Mouse (Mus musculus) fat pad, adult 2 months (tissue): ENCODE measurements around the gene Hmga1.

Experiments used
- DNase-seq: peaks from one replicate; pipeline ENCODE4 v3.0.0-alpha.2; 2011; ENCODE audit warnings: low read depth, low spot score; ENCODE audit errors: extremely low read depth

The Hmga1 gene

GRCm38 (mm10) chr17:27528030-27528429, 28.3 kb upstream of the Hmga1 start:
- no peak for DNase-seq

GRCm38 (mm10) chr17:27528767-27529166, 27.5 kb upstream of the Hmga1 start:
- DNase-seq: no peak

GRCm38 (mm10) chr17:27532095-27532494, 24.2 kb upstream of the Hmga1 start:
- no peak for DNase-seq

- no peak for DNase-seq
Measured at GRCm38 (mm10) chr17:27533354-27533753, 22.9 kb upstream of the Hmga1 start.

GRCm38 (mm10) chr17:27534718-27535117, 21.6 kb upstream of the Hmga1 start:
- DNase-seq: no peak

GRCm38 (mm10) chr17:27541261-27541660, 15.0 kb upstream of the Hmga1 start:
- DNase-seq: no peak

- no peak for DNase-seq
Measured at GRCm38 (mm10) chr17:27541984-27542383, 14.3 kb upstream of the Hmga1 start.

GRCm38 (mm10) chr17:27544551-27544950, 11.7 kb upstream of the Hmga1 start:
- no peak for DNase-seq

- no peak for DNase-seq
Measured at GRCm38 (mm10) chr17:27545991-27546390, 10.3 kb upstream of the Hmga1 start.

- DNase-seq: no peak
Measured at GRCm38 (mm10) chr17:27546574-27547085, 9.7 kb upstream of the Hmga1 start.

- DNase-seq: no peak
Measured at GRCm38 (mm10) chr17:27547253-27547868, 8.9 kb upstream of the Hmga1 start.

- no peak for DNase-seq
Measured at GRCm38 (mm10) chr17:27549234-27549633, 7.1 kb upstream of the Hmga1 start.

GRCm38 (mm10) chr17:27551393-27551940, 4.8 kb upstream of the Hmga1 start:
- DNase-seq: peak; percentile 61

GRCm38 (mm10) chr17:27552215-27553201, 3.8 kb upstream of the Hmga1 start:
- no peak for DNase-seq

- no peak for DNase-seq
Measured at GRCm38 (mm10) chr17:27554062-27554960, 2.0 kb upstream of the Hmga1 start.

GRCm38 (mm10) chr17:27555075-27555511, 1.2 kb upstream of the Hmga1 start:
- no peak for DNase-seq

- DNase-seq: peak; percentile 72
Measured at GRCm38 (mm10) chr17:27555512-27556172, 655 bp upstream of the Hmga1 start.

GRCm38 (mm10) chr17:27557181-27557926, 1.1 kb downstream of the Hmga1 start:
- no peak for DNase-seq

GRCm38 (mm10) chr17:27557927-27558661, 1.8 kb downstream of the Hmga1 start:
- no peak for DNase-seq
